Mouse (Mus musculus): ENCODE measurements around the gene Hist1h2bp.

- no peak for TF ChIP-seq MEF2A (IDR thresholded peaks at IDR 0.05; ENCODE audit: borderline replicate concordance, low read depth, low read length)
- TF ChIP-seq POLR2A (IDR thresholded peaks at IDR 0.05; ENCODE audit: low read depth, low read length), result no peak
These were observed 3.0 kb upstream of the Hist1h2bp start for GRCm38 (mm10) chr13:21784311-21784710.

All from CH12.LX (cell line).